Mouse (Mus musculus) kidney, postnatal 4 days (tissue): ENCODE results near the gene Pparg.

Source experiments
- DNase-seq, 2 experiments: peaks; one replicate each; pipeline ENCODE4 v3.0.0; 2021; ENCODE audit warnings: mixed read lengths in 2 of 2

Gene Pparg

DNA sequence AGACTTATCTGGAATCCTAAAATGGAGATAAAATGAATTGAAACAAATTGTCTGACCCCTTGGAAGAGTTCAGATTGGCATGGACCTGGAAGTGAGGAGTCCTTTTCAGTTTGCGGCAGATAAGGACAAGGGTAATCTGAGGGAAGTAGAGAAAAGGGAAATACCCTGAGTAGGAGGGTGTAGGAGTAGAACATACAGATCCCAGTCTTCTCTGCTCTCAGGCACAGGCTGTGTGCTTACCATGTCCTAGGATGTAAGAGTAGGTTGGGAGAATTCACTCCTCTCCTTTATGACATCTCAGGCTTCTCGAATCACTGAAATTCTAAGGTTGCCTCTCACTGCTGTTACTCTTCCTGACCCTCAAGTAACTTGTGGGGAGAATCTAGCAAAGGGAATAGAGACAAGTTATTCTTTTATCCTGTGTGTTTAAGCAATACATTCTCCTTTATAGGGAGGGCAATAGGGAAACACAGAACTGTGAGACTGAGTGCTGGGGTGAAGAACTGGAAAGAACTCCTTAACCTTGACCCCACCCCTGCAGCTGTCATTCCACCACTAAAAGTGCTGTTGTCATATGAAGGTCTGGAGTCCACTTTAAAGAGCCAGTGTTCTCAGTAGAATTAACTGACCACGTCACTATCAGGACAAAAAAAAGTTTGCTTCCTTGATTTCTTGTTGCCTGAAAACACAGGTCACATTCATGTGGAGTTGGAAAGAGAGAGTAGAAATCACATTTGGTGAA, 6.3 kb downstream of the Pparg start:
- DNase-seq: no peak

DNA sequence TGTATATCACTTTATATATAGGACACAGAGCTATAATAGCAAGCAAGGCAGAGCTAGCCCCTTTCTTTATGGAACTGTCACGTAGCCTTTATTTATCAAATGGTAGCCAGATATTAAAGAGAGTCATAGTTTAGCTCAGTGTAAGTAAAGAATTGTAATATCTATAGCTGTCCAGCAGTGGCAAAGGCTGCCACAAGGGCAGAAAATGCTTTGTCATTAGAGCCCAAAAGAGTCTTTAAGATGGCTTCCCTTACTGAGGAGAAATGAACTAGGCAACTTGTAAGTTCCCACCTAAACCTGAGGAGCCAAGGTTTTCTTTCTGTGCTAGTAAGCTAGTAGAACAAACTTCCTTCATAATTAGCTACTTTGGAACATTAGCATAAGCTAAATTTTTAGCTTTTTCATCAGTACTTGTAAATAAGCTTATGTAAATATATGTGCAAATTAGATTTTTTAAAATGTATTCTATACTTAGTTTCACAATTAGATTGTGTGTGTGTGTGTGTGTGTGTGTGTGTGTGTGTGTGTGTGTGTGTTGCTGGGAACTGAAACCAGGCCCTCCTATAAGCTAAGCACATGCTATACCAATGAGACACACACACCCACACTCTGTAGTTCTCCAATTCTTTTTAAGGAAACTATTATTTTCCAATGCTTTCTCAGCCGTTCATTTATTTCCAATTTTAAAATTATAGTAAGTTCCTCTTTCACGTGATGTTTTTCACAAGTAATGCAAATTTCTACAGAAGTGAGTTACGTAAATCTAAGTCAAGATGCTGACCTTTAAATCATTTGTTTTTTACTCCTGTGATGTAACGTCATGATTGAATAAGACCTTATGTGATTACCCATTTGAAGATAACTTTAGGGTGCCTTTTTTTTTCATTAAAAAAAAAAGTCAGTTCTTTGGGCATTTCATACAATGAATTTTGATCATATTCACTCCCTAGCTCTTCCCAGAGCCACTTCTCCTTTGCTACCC, 14.4 kb downstream of the Pparg start:
- no peak for DNase-seq

GRCm38 (mm10) chr6:115380596-115380995, 19.8 kb downstream of the Pparg start:
- DNase-seq: no peak

- DNase-seq: peak; percentile 5 to 15
Observed at GRCm38 (mm10) chr6:115382712-115383111, 22.0 kb downstream of the Pparg start.

GRCm38 (mm10) chr6:115389945-115390540, 29.3 kb downstream of the Pparg start:
- DNase-seq: no peak

- DNase-seq: peak in 1 of 2 experiments; percentile 2
Observed at GRCm38 (mm10) chr6:115396911-115397310, 36.2 kb downstream of the Pparg start.

- DNase-seq: no peak
Observed at GRCm38 (mm10) chr6:115404354-115404753, 43.6 kb downstream of the Pparg start.

GRCm38 (mm10) chr6:115411477-115411876, 50.7 kb downstream of the Pparg start:
- no peak for DNase-seq

- DNase-seq: no peak
Observed at GRCm38 (mm10) chr6:115418171-115418570, 57.4 kb downstream of the Pparg start.

DNA sequence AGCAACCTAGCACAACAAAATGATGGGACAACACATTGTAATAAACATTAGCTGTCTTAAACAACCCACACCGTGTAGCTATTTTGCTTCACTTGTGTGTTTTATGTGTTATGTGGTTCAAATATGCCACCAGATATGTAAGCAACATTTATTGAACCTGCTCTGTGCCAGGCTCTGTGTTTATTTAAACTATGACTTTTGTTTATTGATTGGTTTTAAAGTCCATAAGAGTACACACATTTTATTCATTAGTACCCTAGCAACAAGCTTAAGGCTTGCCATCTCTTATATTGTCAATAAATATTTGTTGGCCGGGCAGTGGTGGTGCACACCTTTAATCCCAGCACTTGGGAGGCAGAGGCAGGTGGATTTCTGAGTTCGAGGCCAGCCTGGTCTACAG, 58.2 kb downstream of the Pparg start:
- DNase-seq: no peak

- DNase-seq: peak; percentile 4 to 10
Observed at GRCm38 (mm10) chr6:115420963-115421362, 60.2 kb downstream of the Pparg start.

- no peak for DNase-seq
Observed at GRCm38 (mm10) chr6:115421665-115422064, 60.9 kb downstream of the Pparg start.

DNA sequence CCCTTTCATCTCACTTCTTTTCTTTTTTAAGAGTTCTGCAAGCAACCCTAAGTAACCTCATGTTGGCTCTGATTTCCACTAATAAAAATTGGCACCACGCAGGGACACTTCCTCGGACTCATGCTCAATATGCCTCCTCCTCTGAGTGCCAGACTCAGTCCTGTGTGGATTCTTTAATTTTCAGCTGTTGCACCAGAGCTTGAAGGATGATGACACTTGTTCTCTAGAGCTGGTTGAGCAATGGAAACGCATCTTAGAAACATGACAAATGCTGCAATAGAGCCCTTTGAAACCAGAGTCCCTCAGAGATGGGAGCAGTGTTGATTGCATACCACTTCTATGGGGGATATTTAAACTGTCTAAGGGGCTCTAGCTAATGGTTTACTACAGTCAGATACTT, 63.7 kb downstream of the Pparg start:
- DNase-seq: no peak

GRCm38 (mm10) chr6:115432726-115433125, 72.0 kb downstream of the Pparg start:
- DNase-seq: no peak

DNA sequence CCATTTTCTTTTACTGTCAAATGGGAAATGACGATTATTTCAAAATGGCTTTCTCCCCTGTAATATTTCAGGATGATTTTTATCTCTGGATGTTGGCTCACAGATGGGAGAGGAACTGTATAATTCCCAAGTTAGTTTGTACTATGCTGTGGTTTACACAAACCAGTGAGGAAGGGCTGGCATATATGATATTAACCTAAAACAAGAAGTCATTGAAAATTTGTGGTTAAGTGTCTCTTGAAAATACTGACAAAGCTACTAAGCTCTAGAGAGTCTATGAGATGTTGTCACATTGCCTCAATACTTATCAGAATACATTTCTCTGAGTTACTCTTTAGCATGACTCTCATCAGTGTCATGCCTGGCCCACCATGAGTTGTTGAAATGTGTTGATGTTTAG, 73.3 kb downstream of the Pparg start:
- no peak for DNase-seq

GRCm38 (mm10) chr6:115434816-115435215, 74.1 kb downstream of the Pparg start:
- DNase-seq: no peak

GRCm38 (mm10) chr6:115440231-115441006, 79.7 kb downstream of the Pparg start:
- no peak for DNase-seq

DNA sequence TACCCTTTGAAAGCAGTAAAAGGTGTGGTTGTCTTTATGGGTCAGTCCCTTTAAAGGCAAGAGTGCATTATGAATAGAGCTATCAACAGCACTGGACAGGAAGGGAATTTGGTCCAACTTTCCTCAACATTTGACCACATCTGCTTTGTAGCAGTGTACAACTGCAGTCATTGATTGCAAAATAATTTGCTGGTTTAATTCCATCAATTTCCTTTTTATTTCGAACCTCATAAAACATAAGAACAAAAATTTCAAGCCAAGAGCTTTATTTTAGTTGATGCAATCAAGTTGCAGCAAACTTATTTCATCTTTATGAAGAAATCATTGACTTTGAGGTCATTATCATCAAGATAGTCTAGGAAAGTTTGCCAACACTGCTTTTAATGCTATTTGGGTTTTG, 91.8 kb downstream of the Pparg start:
- no peak for DNase-seq

GRCm38 (mm10) chr6:115462743-115463337, 102.1 kb downstream of the Pparg start:
- DNase-seq: peak; percentile 81 to 88

DNA sequence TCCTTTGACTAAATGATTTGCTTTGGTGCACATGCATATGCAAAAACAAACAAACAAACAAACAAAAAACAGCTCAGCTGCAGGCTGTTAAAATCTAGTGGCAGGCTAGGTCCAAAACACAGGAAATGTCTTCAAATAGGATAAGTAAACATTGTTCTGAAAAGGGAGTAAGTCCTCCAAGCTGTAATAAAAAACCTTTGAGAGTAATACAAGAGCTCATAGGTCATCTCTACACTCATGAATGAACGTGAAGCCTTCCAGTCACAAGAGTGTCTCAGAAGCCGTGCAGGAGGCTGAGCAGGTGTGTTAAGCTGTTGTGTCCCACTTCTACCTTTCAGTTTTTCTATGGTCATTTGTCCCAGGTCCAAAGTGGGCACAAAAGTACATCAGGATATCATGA, 102.6 kb downstream of the Pparg start:
- no peak for DNase-seq

- DNase-seq: no peak
Observed at GRCm38 (mm10) chr6:115464661-115465060, 103.9 kb downstream of the Pparg start.

- DNase-seq: no peak
Observed at GRCm38 (mm10) chr6:115465463-115465862, 104.7 kb downstream of the Pparg start.
